Mouse (Mus musculus): ENCODE measurements around the gene Smdt1.

DNA sequence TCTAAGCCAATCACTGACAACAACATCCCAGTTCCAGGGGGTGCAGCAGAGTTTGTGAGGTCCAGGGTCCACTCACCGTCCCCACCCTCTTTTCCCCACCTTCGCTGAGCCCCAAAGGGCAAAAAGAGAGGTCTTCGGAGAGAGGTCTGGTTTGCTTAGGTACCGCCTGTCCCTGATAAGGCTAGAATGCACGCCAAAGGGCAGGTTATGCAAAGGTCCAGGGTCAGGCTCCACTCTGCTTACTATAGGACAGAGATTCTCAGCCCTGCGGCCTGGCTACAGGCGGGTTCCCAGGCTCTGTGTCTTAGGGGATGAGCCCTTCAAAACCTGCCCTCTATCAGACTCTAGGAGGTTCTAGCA, 40.7 kb downstream of the Smdt1 start:
- no peak for TF ChIP-seq CTCF (IDR thresholded peaks at IDR 0.05; ENCODE audit: extremely low read depth, insufficient read depth, low read length)
- TF ChIP-seq POLR2A (IDR thresholded peaks at IDR 0.05; ENCODE audit: extremely low read depth, insufficient read depth, low read length): no peak

All from cortical plate, adult 2 months (tissue).